Mouse (Mus musculus) c-Kit-positive CD71-positive TER-119-positive erythroid progenitor cells, embryonic 14.5 days (primary cell): Measurements from ENCODE around the gene Cdkal1.
A peak's percentile ranks its signal among the peaks of the same experiment; 100 is the strongest.

Experiments used
- DNase-seq: peaks from one replicate; pipeline ENCODE4 v3.0.0-alpha.2; 2013; ENCODE audit warnings: low spot score

Cdkal1 gene

DNA sequence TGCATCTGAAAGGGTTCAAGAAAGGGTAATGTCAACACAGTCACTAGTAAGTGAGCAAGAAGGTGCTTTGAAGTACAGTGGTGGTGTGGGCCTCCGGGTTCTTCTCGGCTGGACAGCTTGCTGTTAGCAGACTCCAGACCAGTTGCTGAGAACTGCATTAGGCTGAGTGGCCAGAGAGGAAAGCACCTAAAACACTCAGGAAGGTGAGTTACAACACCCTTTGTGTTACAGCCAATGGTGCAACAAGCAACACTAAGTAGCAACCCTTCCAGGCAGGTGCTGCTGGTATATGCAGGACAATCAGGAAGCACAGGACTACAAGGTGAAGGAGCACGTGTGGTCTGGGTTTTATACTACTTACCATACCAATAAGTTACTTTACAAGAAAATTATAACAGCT, 90.2 kb downstream of the Cdkal1 start:
- no peak for DNase-seq

- DNase-seq, result no peak
Observed at GRCm38 (mm10) chr13:29759691-29760467, 95.6 kb downstream of the Cdkal1 start.

- DNase-seq, result peak; percentile 19
Observed at GRCm38 (mm10) chr13:29756052-29756451, 99.4 kb downstream of the Cdkal1 start.

DNA sequence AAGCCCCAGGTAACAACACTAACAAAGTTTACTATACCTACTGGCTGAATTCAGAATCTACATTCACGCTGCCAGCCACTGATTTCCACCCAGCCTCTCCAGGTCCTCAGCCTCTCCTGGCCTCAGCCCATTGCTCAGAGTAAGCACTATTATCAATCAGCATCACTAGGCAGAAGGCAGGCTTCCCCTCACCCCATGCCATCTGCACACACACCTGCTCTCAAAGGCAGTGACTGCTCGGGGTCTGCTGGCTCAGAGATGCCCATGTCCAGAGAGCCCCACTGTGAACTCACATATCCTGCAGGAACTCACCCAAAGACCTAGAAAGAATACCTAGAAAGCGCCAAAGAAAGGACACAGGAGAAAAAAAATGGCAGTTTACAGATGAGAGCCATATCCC, 102.2 kb downstream of the Cdkal1 start:
- no peak for DNase-seq

- no peak for DNase-seq
Observed at GRCm38 (mm10) chr13:29752061-29752460, 103.4 kb downstream of the Cdkal1 start.

DNA sequence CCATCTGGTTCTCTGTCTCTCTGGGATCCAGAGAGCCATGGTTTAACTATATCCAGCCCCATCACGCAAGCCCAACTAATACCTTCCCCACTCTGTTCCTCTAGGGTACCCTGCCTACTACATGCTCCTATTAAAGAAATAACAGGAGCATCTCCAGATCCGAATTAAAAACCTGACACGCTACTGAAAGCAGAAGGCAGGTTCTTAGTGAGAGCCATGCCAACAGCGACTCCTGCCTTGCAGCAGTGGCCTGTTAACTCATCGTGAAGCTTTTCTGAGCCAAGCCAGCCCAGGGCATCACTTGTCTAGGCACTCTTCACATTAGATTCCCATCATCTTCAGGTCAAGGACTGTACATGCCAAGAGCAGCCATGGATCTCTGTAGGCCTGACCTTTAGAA, 104.3 kb downstream of the Cdkal1 start:
- no peak for DNase-seq

DNA sequence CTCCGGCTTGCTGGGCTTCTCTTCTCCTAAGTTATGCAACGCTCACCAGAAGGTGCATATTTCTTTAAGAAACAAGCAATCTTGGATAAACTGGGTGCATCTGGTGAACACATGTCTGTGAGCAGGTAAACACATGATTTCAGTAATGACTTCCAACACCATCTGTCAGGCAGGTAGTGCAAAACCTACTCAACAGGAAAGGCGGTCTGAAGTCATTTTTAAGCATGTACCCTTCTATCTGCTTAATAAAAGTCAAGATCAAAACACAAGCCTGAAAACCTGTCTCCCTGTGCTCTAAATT, 108.2 kb downstream of the Cdkal1 start:
- DNase-seq, result no peak

- no peak for DNase-seq
Observed at GRCm38 (mm10) chr13:29746501-29747346, 108.8 kb downstream of the Cdkal1 start.

DNA sequence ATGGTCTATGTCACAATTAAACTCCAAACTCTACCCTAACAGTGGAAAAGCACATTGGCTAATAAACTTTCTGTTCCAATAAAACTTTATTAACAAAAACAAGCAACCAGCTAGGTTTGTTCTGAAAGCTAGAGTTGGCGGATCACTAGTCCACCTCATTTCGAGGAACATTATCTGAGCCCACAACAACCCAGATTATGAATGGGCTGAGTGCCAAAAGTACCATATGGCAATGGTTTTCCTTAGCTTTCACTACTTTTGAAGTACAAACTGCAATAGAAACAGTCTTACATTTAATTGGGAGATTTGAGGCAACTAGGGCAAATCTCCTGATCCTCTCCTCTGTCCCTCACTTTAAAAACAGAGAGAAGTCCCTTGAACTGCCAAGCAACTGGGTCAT, 110.4 kb downstream of the Cdkal1 start:
- DNase-seq, result no peak

DNA sequence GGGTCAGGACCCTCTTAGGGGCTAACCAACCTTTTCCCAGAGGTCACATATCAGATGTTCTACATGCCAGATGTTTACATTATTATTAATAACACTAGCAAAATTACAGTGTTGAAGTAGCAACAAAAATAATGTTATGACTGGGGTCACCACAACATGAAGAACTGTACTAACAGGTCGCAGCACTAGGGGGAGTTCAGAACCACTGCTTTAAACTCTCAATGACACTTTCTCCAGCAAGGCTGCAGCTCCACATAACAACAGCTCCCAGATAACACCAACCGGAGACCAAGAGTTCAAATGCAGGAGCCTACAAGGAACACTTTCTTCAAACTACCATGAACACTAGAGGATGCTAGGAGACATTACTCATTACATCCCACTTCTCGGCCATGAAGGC, 111.3 kb downstream of the Cdkal1 start:
- DNase-seq, result no peak

DNA sequence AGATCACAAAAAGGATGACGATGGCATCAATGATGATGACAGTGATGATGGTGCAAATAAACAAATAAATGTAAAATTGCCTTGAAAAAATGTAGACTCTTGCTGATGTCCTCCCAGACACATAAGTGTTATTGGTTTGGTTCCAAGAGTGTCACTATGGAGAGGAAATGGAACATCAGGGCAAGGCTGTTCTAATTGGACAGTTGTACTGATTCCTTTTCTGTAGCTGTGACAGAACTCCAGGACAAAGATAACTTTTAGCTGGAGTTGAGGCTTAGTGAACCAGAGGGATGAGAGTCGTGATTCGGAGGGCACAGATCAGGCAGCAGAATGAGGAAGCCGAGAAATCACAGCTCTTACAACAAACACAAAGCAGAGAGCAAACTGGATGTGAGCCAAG, 111.7 kb downstream of the Cdkal1 start:
- DNase-seq, result no peak

- no peak for DNase-seq
Observed at GRCm38 (mm10) chr13:29737675-29738461, 117.6 kb downstream of the Cdkal1 start.

DNA sequence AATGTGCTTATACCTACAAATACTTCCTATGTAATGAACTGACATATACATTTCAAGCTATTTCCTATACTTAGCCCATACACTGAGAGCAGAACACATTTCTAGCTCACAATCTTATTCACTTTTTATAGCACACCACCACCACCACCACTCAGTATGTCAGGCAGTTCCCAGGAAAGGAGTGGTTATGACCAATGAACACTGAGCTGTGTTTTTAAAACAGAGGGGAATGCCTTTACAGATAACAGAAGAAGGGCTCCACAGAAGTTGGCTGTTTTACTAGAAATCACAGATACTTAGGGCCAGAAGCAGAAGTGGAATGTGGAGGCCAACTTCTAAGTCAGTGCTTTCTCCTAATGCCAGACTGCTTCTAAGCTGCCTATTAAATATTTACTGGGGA, 121.0 kb downstream of the Cdkal1 start:
- DNase-seq, result no peak

DNA sequence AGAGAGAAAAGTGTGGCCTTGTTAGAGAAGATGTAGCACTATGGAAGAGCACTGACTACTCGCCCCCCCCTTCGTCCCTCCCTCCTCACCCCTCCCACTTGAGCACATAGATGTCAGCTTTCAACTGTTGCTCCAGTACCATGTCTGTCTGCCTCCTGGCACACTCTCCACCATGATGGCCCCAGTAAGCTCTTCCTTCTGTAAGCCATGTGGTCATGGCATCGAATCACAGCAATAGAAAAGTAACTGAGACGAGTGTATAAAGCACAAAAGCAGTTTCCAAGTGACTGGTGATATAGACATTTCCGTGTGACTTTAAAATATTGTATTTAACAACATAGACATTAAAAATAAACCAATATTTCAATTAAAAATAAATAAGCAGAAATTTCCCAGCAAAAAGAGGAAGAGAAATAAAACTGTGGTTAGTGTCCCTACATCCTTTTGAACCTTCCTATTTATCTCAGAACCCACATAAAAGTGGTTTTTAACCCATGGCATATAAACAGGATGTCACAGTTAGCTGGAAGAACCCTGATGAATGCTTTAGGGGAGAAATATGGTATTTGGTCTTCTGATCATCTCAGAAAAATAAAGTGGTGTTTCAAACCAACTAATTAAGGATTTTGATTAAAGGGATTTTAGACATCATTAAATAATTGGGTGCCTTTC, 129.2 kb downstream of the Cdkal1 start:
- no peak for DNase-seq

DNA sequence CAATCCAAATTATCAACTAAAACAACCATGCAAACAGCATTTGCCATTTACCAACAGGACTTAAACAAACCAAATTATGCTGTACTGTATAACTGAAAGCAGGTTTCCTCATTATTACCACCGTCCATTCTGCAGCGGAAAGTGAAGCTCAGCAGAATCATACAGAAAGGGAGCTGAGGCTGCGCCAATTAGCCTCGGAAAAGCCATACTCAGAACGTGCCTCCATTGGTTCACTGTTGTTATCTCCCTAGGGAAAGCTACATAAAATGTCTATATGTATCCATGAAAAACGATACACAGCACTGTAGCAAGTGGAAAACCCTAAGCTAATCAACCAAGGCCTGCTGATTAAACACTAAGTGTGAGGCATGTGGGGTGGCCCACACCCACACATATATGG, 130.6 kb downstream of the Cdkal1 start:
- no peak for DNase-seq

DNA sequence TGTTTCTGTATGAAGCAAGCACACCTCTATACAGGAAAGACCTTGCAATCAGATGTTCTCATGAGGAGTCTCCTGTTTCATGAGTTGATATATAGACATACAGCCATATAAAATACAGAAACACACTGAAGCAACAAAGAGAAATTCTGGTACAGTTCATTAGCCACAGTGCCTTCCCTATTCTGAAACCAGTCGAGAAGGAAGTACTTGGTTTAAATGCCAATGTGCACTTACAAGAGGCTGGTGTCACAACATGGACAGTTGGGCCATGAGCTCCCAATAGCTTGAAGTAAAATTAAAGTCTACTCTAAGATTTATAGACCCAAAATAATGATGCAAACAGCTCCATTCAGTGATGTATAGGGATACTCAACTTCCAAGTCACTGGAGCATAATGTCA, 132.3 kb downstream of the Cdkal1 start:
- no peak for DNase-seq

GRCm38 (mm10) chr13:29721206-29721605, 134.3 kb downstream of the Cdkal1 start:
- DNase-seq, result no peak

GRCm38 (mm10) chr13:29716550-29716949, 138.9 kb downstream of the Cdkal1 start:
- no peak for DNase-seq

DNA sequence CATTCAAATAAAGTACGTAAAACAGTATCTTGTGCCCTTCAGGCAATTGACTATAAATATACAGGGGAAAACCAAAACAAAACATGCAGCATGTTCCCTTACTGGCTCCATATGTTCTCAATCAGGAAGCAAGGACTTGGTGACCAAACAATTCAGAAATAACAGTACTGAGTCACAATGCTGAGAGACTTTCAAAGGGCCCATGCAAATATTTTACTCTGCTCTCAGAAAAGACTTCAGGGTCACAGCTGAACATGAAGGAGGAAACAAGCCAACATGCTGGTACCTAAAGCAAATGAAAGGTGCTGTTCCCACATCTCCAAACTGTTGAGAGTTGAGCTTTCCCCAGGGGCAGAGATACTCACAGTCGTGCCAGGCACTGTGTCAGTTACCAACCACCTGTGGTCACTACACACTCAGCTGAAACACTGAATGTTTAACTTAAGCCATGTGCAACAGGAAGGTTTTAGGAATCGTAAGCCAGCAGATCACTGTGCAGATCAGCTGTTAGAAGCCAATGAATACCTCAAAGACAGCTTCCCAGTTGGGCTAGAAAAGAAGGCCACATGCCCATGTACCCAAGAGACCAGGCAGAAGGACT, 140.1 kb downstream of the Cdkal1 start:
- no peak for DNase-seq

DNA sequence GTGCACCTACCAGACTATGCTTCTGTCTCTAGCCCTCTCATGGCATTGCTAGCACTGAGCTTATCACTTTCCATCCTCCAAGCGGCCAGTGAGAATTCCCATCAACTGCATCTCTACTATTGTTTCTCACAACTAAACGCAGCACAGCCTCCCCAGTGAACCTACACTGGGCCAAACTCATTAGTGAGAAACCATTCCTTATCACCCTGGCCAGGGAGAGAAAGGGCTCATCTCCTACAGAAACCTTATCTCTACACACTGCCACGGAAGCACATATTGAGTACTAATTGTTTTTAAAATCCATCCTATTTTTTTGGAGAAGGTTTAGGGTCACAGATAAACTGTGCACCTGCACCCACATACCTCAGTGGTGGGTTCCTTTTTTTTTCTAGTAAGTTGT, 147.9 kb downstream of the Cdkal1 start:
- peak; percentile 10 for DNase-seq

- DNase-seq, result no peak
Observed at GRCm38 (mm10) chr13:29701400-29701799, 154.1 kb downstream of the Cdkal1 start.

GRCm38 (mm10) chr13:29699896-29700295, 155.6 kb downstream of the Cdkal1 start:
- no peak for DNase-seq
